29 mouse cellular contexts compared by ENCODE assay signal in genomic region chr9:104099060-104099459, GRCm38 (mm10). TPM values are rescaled to one million over a fixed set of nuclear protein-coding genes. Genes with fewer than 3 reads are reported as not detected.
DNase-seq lines count a peak whose midpoint lies in the region; ATAC-seq lines count a peak whose summit lies in the region.
"Had no signal": no experiment of that assay in that cellular context is flagged by ENCODE, and none has a peak within 500 bp of the region (broad histone marks: within the 10 kb centered on the region; RNA-seq: fewer than 3 reads in every experiment).

No protein-coding gene starts in this region.

- no peak for ATAC-seq in CD4-positive, CD25-positive, alpha-beta regulatory T cell, adult 4 months
- ATAC-seq: forebrain, embryonic 14.5 days; intestine, embryonic 16.5 days had no signal

- peak; percentile 6 for DNase-seq in CD4-positive, CD25-positive, alpha-beta regulatory T cell, adult 2 months (ENCODE audit: low read depth, low spot score)
- peak; percentile 2 for DNase-seq in thymus, postnatal 25 days
- no peak for DNase-seq in thymus, postnatal 0 days (ENCODE audit: low spot score)
- peak; percentile 88 for DNase-seq in ZHBTc4 (ENCODE audit: low read depth, low spot score)
- DNase-seq in frontal cortex, adult 2 months (ENCODE audit: extremely low spot score in 1 of 2, low spot score in 1 of 2) = no peak
- DNase-seq in layer of hippocampus, adult 9-11 months = no peak
- DNase-seq: adrenal gland, adult 2 months; cerebellum, adult 11-12 months; cerebellum, postnatal 25 days; kidney, adult 9 months; kidney, postnatal 14 days; liver, embryonic 13.5 days; lung, adult 2 months; lung, postnatal 14 days; right cerebral cortex, postnatal 25 days had no signal

RNA-seq across cellular contexts. Expression of gene Ackr4, which starts 27.7 kb away (rescaled TPM):
- polyA plus RNA-seq in CD4-positive, CD25-positive, alpha-beta regulatory T cell, adult 4 months (2017; shearing (Covaris generic)) = under 1 TPM; 0.42 to 0.49 TPM
- 26.5 and 29.8 TPM in 2 replicates for polyA plus RNA-seq in thymus, postnatal 0 days (2015; fragmentation: Nextera tagmentation; extraction: Ambion mirVana)
- 0.23 and 0.32 TPM in 2 replicates for polyA plus RNA-seq in frontal cortex, adult 2 months (2012; rRNA removed)

RNA-seq across cellular contexts. Expression of gene Acad11, which starts 35.9 kb away (rescaled TPM):
- polyA plus RNA-seq in CD4-positive, CD25-positive, alpha-beta regulatory T cell, adult 4 months (2017; shearing (Covaris generic)) = 10 to 100 TPM in 1 of 2 experiments, 1 to 10 TPM in 1; 9.5 to 12.7 TPM
- polyA plus RNA-seq in thymus, postnatal 0 days (2015; fragmentation: Nextera tagmentation; extraction: Ambion mirVana) = 13.8 and 14.7 TPM in 2 replicates
- 23.6 and 24.1 TPM in 2 replicates for polyA plus RNA-seq in frontal cortex, adult 2 months (2012; rRNA removed)

RNA-seq across cellular contexts. Expression of gene Uba5, which starts 36.1 kb away (rescaled TPM):
- polyA plus RNA-seq in CD4-positive, CD25-positive, alpha-beta regulatory T cell, adult 4 months (2017; shearing (Covaris generic)) = 10 to 100 TPM; 11.6 to 14.6 TPM
- polyA plus RNA-seq in thymus, postnatal 0 days (2015; fragmentation: Nextera tagmentation; extraction: Ambion mirVana) = 34.8 and 37.0 TPM in 2 replicates
- 55.9 and 57.5 TPM in 2 replicates for polyA plus RNA-seq in frontal cortex, adult 2 months (2012; rRNA removed)

RNA-seq across cellular contexts. Expression of gene Gm28305, which starts 58.6 kb away (rescaled TPM):
- polyA plus RNA-seq in CD4-positive, CD25-positive, alpha-beta regulatory T cell, adult 4 months (2017; shearing (Covaris generic)) = 1 to 10 TPM in 1 of 2 experiments, not detected in 1; 1.5 TPM
- not detected in 2 replicates for polyA plus RNA-seq in thymus, postnatal 0 days (2015; fragmentation: Nextera tagmentation; extraction: Ambion mirVana)
- not detected in 2 replicates for polyA plus RNA-seq in frontal cortex, adult 2 months (2012; rRNA removed)
- polyA plus RNA-seq: adrenal gland, adult 2 months; embryonic facial prominence, embryonic 15.5 days; forebrain, embryonic 14.5 days; gonadal fat pad, adult 2 months; heart, embryonic 10.5 days; heart, embryonic 16.5 days; hindbrain, embryonic 15.5 days; intestine, embryonic 16.5 days; limb, embryonic 12.5 days; liver, embryonic 13.5 days; lung, adult 2 months; midbrain, embryonic 11.5 days; midbrain, postnatal 0 days; neural tube, embryonic 14.5 days; spleen, adult 2 months; stomach, embryonic 14.5 days had no signal

Comparison
In these comparisons a context has a peak if more than half of its experiments do, and no peak if none do; other contexts are left out.
1. DNase-seq: peak in CD4-positive, CD25-positive, alpha-beta regulatory T cell, adult 2 months (single experiment), thymus, postnatal 25 days (single experiment) and ZHBTc4 (single experiment); none in thymus, postnatal 0 days (single experiment), frontal cortex, adult 2 months (0 of 2) and layer of hippocampus, adult 9-11 months (single experiment).
2. RNA of gene Ackr4, which starts 27.7 kb away (polyA plus RNA-seq): 26.5 to 29.8 TPM in thymus, postnatal 0 days; 0.42 to 0.49 TPM in CD4-positive, CD25-positive, alpha-beta regulatory T cell, adult 4 months and 0.23 to 0.32 TPM in frontal cortex, adult 2 months; every median in the first group is over 10 times any median in the second.